Mouse (Mus musculus) intestine, postnatal 0 days (tissue): ENCODE data around the gene Pcbp2. TPM values are rescaled to one million over a fixed set of nuclear protein-coding genes. Genes with fewer than 3 reads are reported as not detected.
A peak's percentile ranks its signal among the peaks of the same experiment; 100 is the strongest.

Source experiments
- ATAC-seq: fragments of 200-750 bp; cut with Nextera tagmentation; 2 replicates; pipeline ENCODE4 v1.8.0; 2017; ENCODE audit warnings: mild to moderate bottlenecking, moderate TSS enrichment, moderate library complexity
- H3K27ac ChIP-seq: fragments of 300-500 bp; sonication (generic); 2 replicates; pipeline ENCODE4 v1.5.1; 2014; ENCODE audit warnings: mild to moderate bottlenecking, low read depth, low read length, moderate library complexity
- H3K27me3 ChIP-seq: fragments of 300-500 bp; sonication (generic); replicated peaks from 2 replicates; pipeline ENCODE4 v1.6.1; 2014; ENCODE audit warnings: low read length, mixed read lengths; ENCODE audit not compliant: control insufficient read depth, insufficient read depth
- H3K36me3 ChIP-seq: fragments of 300-500 bp; sonication (generic); 2 replicates; pipeline ENCODE4 v1.6.1; 2014; ENCODE audit warnings: mild to moderate bottlenecking, moderate library complexity; ENCODE audit not compliant: control insufficient read depth, insufficient read depth
- H3K4me1 ChIP-seq: fragments of 300-500 bp; sonication (generic); replicated peaks from 2 replicates; pipeline ENCODE4 v1.6.1; 2014; ENCODE audit warnings: antibody characterized with exemption, low read length, mixed read lengths; ENCODE audit not compliant: control insufficient read depth, insufficient read depth
- H3K4me2 ChIP-seq: fragments of 300-500 bp; sonication (generic); replicated peaks from 2 replicates; pipeline ENCODE4 v1.6.1; 2014; ENCODE audit warnings: low read depth, mild to moderate bottlenecking, moderate library complexity
- H3K4me3 ChIP-seq: fragments of 300-500 bp; sonication (generic); 2 replicates; pipeline ENCODE4 v1.5.1; 2014; ENCODE audit warnings: low read depth, low read length
- H3K9ac ChIP-seq: fragments of 300-500 bp; sonication (generic); 2 replicates; pipeline ENCODE4 v1.6.1; 2014; ENCODE audit warnings: mild to moderate bottlenecking, low read depth, low read length
- H3K9me3 ChIP-seq: fragments of 300-500 bp; sonication (generic); 2 replicates; pipeline ENCODE4 v1.6.1; 2016; ENCODE audit warnings: mixed run types; ENCODE audit not compliant: control insufficient read depth
- CTCF ChIP-seq: sonication (generic); IDR thresholded peaks from 2 replicates; pipeline ENCODE4 v1.5.1; 2016; ENCODE audit warnings: low read depth, mild to moderate bottlenecking, control low read depth, antibody characterized with exemption, moderate library complexity
- WGBS: fragments of 180-500 bp; shearing (Covaris S2); extraction: QIAGEN DNeasy Blood & Tissue Kit; methylation state at CpG from one replicate; pipeline ENCODE4 v1.1.7; 2014; 5-methylcytosine and 5-hydroxymethylcytosine counted together
- polyA plus RNA-seq: library from polyadenylated mRNA; unstranded; fragments of >200 nt; fragmentation: Nextera tagmentation; extraction: Ambion mirVana; gene quantifications from 2 replicates; pipeline ENCODE4 v1.2.1, GENCODE M21; 2015

Pcbp2 gene
- polyA plus RNA-seq, 1 experiment from 2014 or later: 109 TPM

- no peak overlapping the region for H3K27ac ChIP-seq
- H3K27me3 ChIP-seq: no peaks in the 10 kb centered on the region
- peaks cover 81% of the 10 kb centered on the region for H3K36me3 ChIP-seq
- no peak overlapping the region for H3K4me2 ChIP-seq
- WGBS: 81% methylated on average over 3 of the region's 3 CpGs
- no peak overlapping the region for H3K4me3 ChIP-seq
- no peak for ATAC-seq
- no peaks in the 10 kb centered on the region for H3K4me1 ChIP-seq
- no peak for TF ChIP-seq CTCF
- H3K9me3 ChIP-seq: no peaks in the 10 kb centered on the region
- no peak overlapping the region for H3K9ac ChIP-seq
These were observed 28.0 kb downstream of the Pcbp2 start for GRCm38 (mm10) chr15:102498322-102498721.

- no peak for TF ChIP-seq CTCF
- Histone ChIP-seq H3K27me3 (no peaks in the 10 kb centered on the region), H3K9me3 (no peaks in the 10 kb centered on the region), H3K4me3 (no peak overlapping the region), H3K4me1 (no peaks in the 10 kb centered on the region), H3K27ac (no peak overlapping the region; the same call in 1 of the 2 replicates), H3K4me2 (no peak overlapping the region), H3K36me3 (peaks cover 79% of the 10 kb centered on the region), H3K9ac (no peak overlapping the region)
- no peak for ATAC-seq
- WGBS: 39% methylated on average over 3 of the region's 3 CpGs
These were observed 29.0 kb downstream of the Pcbp2 start for GRCm38 (mm10) chr15:102499370-102499769.

GRCm38 (mm10) chr15:102499851-102500250 is 29.5 kb downstream of the Pcbp2 start:
- H3K4me3 ChIP-seq: no peak overlapping the region
- H3K36me3 ChIP-seq: peaks cover 74% of the 10 kb centered on the region
- WGBS: 80% methylated on average over 6 of the region's 6 CpGs
- H3K27me3 ChIP-seq: no peaks in the 10 kb centered on the region
- no peaks in the 10 kb centered on the region for H3K4me1 ChIP-seq
- no peak for TF ChIP-seq CTCF
- H3K4me2 ChIP-seq: no peak overlapping the region
- H3K9me3 ChIP-seq: no peaks in the 10 kb centered on the region
- H3K9ac ChIP-seq: no peak overlapping the region
- ATAC-seq: no peak
- H3K27ac ChIP-seq: no peak overlapping the region

GRCm38 (mm10) chr15:102500479-102500878 is 30.1 kb downstream of the Pcbp2 start:
- 88% methylated on average over 5 of the region's 5 CpGs for WGBS
- no peak overlapping the region for H3K4me2 ChIP-seq
- TF ChIP-seq CTCF: no peak

GRCm38 (mm10) chr15:102501084-102501814 is 30.9 kb downstream of the Pcbp2 start:
- peaks cover 60% of the 10 kb centered on the region for H3K36me3 ChIP-seq
- H3K27me3 ChIP-seq: no peaks in the 10 kb centered on the region
- H3K27ac ChIP-seq: peak overlapping the region; percentile 74
- no peak overlapping the region for H3K4me3 ChIP-seq
- TF ChIP-seq CTCF: no peak
- no peaks in the 10 kb centered on the region for H3K9me3 ChIP-seq
- H3K9ac ChIP-seq: no peak overlapping the region
- 79% methylated on average over 19 of the region's 19 CpGs for WGBS
- ATAC-seq: peak; percentile 12; the same call in 1 of the 2 replicates
- H3K4me1 ChIP-seq: no peaks in the 10 kb centered on the region
- H3K4me2 ChIP-seq: peak overlapping the region; percentile 21; the same call in 1 of the 2 replicates

More at GRCm38 (mm10) chr15:102500479-102500878, 30.1 kb downstream of the Pcbp2 start:
- no peak for ATAC-seq
- no peaks in the 10 kb centered on the region for H3K9me3 ChIP-seq
- no peak overlapping the region for H3K9ac ChIP-seq
- no peak overlapping the region; the same call in 1 of the 2 replicates for H3K27ac ChIP-seq
- no peaks in the 10 kb centered on the region for H3K27me3 ChIP-seq
- H3K4me3 ChIP-seq: no peak overlapping the region
- no peaks in the 10 kb centered on the region for H3K4me1 ChIP-seq
- peaks cover 68% of the 10 kb centered on the region for H3K36me3 ChIP-seq

GRCm38 (mm10) chr15:102502254-102502840 is 32.0 kb downstream of the Pcbp2 start:
- ATAC-seq: peak; percentile 64
- Histone ChIP-seq H3K27me3 (no peaks in the 10 kb centered on the region), H3K4me1 (no peaks in the 10 kb centered on the region), H3K36me3 (peaks cover 53% of the 10 kb centered on the region), H3K27ac (peak overlapping the region; percentile 74), H3K4me2 (peak overlapping the region; percentile 21; the same call in 1 of the 2 replicates), H3K9me3 (no peaks in the 10 kb centered on the region), H3K9ac (no peak overlapping the region), H3K4me3 (no peak overlapping the region)
- WGBS: 35% methylated on average over 9 of the region's 9 CpGs
- no peak for TF ChIP-seq CTCF
